Mouse (Mus musculus) liver, postnatal 0 days (tissue): ENCODE measurements around the gene D430042O09Rik. TPM values are rescaled to one million over a fixed set of nuclear protein-coding genes. Genes with fewer than 3 reads are reported as not detected.

Source experiments
- ATAC-seq: fragments of 200-750 bp; cut with Nextera tagmentation; 2 replicates; pipeline ENCODE4 v1.8.0; 2017; ENCODE audit warnings: mild to moderate bottlenecking, moderate library complexity
- DNase-seq: peaks from one replicate; pipeline ENCODE4 v3.0.0-alpha.2; 2016
- H3K27ac ChIP-seq: fragments of 300-500 bp; sonication (generic); 2 replicates; pipeline ENCODE4 v1.5.1; 2014; ENCODE audit warnings: antibody characterized with exemption, moderate library complexity, mild to moderate bottlenecking, low read depth
- H3K27me3 ChIP-seq: fragments of 300-500 bp; sonication (generic); 2 replicates; pipeline ENCODE4 v1.6.1; 2014; ENCODE audit warnings: low read length, control low read depth, mixed read lengths; ENCODE audit not compliant: insufficient read depth
- H3K36me3 ChIP-seq: fragments of 300-500 bp; sonication (generic); replicated peaks from 2 replicates; pipeline ENCODE4 v1.6.1; 2014; ENCODE audit warnings: mild to moderate bottlenecking, control low read depth, low read length, moderate library complexity, mixed read lengths; ENCODE audit not compliant: insufficient read depth
- H3K4me1 ChIP-seq: fragments of 300-500 bp; sonication (generic); 2 replicates; pipeline ENCODE4 v1.6.1; 2014; ENCODE audit warnings: antibody characterized with exemption, mild to moderate bottlenecking, control low read depth; ENCODE audit not compliant: insufficient read depth
- H3K4me2 ChIP-seq: fragments of 300-500 bp; sonication (generic); 2 replicates; pipeline ENCODE4 v1.6.1; 2014; ENCODE audit warnings: low read depth, mild to moderate bottlenecking, low read length, moderate library complexity, mixed read lengths
- H3K4me3 ChIP-seq: fragments of 300-500 bp; sonication (generic); 2 replicates; pipeline ENCODE4 v1.5.1; 2014; ENCODE audit warnings: low read depth, low read length
- H3K9ac ChIP-seq: fragments of 300-500 bp; sonication (generic); replicated peaks from 2 replicates; pipeline ENCODE4 v1.6.1; 2014; ENCODE audit warnings: mild to moderate bottlenecking, moderate library complexity
- H3K9me3 ChIP-seq: fragments of 300-500 bp; sonication (generic); 2 replicates; pipeline ENCODE4 v1.6.1; 2016; ENCODE audit warnings: mild to moderate bottlenecking, control low read depth, low read length, mixed read lengths
- CTCF ChIP-seq: sonication (generic); IDR thresholded peaks from 2 replicates; pipeline ENCODE4 v1.5.1; 2016; ENCODE audit warnings: antibody characterized with exemption, low read depth
- EP300 ChIP-seq: IDR thresholded peaks from 2 replicates; pipeline ENCODE4 v1.6.1; 2016; ENCODE audit warnings: antibody characterized with exemption, low read depth, mild to moderate bottlenecking
- WGBS: fragments of 180-500 bp; shearing (Covaris S2); extraction: QIAGEN DNeasy Blood & Tissue Kit; methylation state at CpG from one replicate; pipeline ENCODE4 v1.1.7; 2014; ENCODE audit not compliant: insufficient replicate concordance; 5-methylcytosine and 5-hydroxymethylcytosine counted together
- polyA plus RNA-seq: library from polyadenylated mRNA; unstranded; fragments of >200 nt; fragmentation: Nextera tagmentation; extraction: Ambion mirVana; gene quantifications from 2 replicates; pipeline ENCODE4 v1.2.1, GENCODE M21; 2015

Gene D430042O09Rik
- polyA plus RNA-seq, 1 experiment from 2014 or later: 1.3 TPM

- 89% methylated on average over 2 of the region's 2 CpGs for WGBS
- no peak overlapping the region for H3K9ac ChIP-seq
- H3K4me1 ChIP-seq: no peaks in the 10 kb centered on the region
- TF ChIP-seq EP300 (no peak), CTCF (no peak)
- H3K4me3 ChIP-seq: no peak overlapping the region
- no peaks in the 10 kb centered on the region for H3K9me3 ChIP-seq
- H3K27ac ChIP-seq: no peak overlapping the region
- no peak overlapping the region for H3K4me2 ChIP-seq
- ATAC-seq (no peak), DNase-seq (no peak)
- H3K36me3 ChIP-seq: no peaks in the 10 kb centered on the region
- no peaks in the 10 kb centered on the region for H3K27me3 ChIP-seq
Measured at GRCm38 (mm10) chr7:125847528-125847866, 139.8 kb downstream of the D430042O09Rik start.

GRCm38 (mm10) chr7:125859564-125859963 lies 151.9 kb downstream of the D430042O09Rik start:
- Histone ChIP-seq H3K4me1 (no peaks in the 10 kb centered on the region), H3K9ac (no peak overlapping the region), H3K27me3 (no peaks in the 10 kb centered on the region), H3K4me3 (no peak overlapping the region), H3K4me2 (no peak overlapping the region), H3K36me3 (no peaks in the 10 kb centered on the region), H3K9me3 (no peaks in the 10 kb centered on the region), H3K27ac (no peak overlapping the region)
- ATAC-seq: no peak
- WGBS: 68% methylated on average over 3 of the region's 3 CpGs
- DNase-seq: no peak
- TF ChIP-seq CTCF (no peak), EP300 (no peak)

DNA sequence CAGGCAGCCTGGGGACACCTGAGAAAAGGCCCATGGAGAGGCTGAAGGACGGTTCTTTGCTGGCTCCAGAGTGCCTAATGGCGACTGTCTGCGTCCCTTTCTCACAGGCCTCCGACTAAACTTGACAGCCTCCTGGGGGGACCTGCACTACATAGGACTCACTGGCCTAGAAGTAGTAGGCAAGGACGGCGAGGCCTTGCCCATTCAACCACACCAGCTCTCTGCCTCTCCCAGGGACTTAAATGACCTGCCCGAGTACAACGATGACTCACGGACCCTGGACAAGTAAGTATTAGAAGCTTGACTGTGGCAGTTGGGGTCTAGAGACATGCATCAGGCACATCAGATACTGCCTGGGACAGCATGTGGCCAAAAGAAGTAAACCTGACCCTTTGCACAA lies 152.7 kb downstream of the D430042O09Rik start:
- TF ChIP-seq EP300 (no peak), CTCF (no peak)
- ATAC-seq (no peak), DNase-seq (no peak)
- 83% methylated on average over 9 of the region's 9 CpGs for WGBS
- Histone ChIP-seq H3K9ac (no peak overlapping the region), H3K9me3 (no peaks in the 10 kb centered on the region), H3K4me1 (no peaks in the 10 kb centered on the region), H3K4me2 (no peak overlapping the region), H3K27me3 (no peaks in the 10 kb centered on the region), H3K36me3 (no peaks in the 10 kb centered on the region), H3K27ac (no peak overlapping the region), H3K4me3 (no peak overlapping the region)

DNA sequence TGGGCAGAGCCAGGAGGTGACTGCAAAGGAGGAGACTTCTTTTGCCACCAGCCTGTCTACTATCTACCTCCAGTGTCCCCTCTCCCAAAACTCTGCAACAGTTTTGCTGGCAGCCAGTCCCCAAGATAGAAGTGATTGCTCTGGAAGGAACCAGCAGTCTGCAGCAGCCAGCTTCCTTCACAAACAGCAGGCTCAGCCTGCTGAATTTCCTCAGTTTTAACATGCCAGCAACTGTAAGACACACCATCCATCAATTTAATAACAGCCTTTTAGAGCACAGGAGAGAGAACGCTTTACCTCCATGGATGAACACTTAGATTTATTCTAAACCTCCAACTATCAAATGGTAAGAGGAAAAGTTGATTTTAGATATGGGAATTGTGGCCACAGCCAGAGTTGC lies 156.3 kb downstream of the D430042O09Rik start:
- Histone ChIP-seq H3K9ac (no peak overlapping the region), H3K4me1 (no peaks in the 10 kb centered on the region), H3K27ac (no peak overlapping the region), H3K27me3 (no peaks in the 10 kb centered on the region), H3K4me2 (no peak overlapping the region), H3K36me3 (no peaks in the 10 kb centered on the region), H3K4me3 (no peak overlapping the region), H3K9me3 (no peaks in the 10 kb centered on the region)
- TF ChIP-seq CTCF (no peak), EP300 (no peak)
- ATAC-seq (no peak), DNase-seq (no peak)
- WGBS: 93% methylated on average over 1 of the region's 1 CpGs

- Histone ChIP-seq H3K36me3 (no peaks in the 10 kb centered on the region), H3K27ac (no peak overlapping the region), H3K4me2 (no peak overlapping the region), H3K27me3 (no peaks in the 10 kb centered on the region), H3K9me3 (no peaks in the 10 kb centered on the region), H3K9ac (no peak overlapping the region), H3K4me1 (no peaks in the 10 kb centered on the region), H3K4me3 (no peak overlapping the region)
- no peak for TF ChIP-seq EP300
- no peak for TF ChIP-seq CTCF
- ATAC-seq: no peak
- WGBS: 76% methylated on average over 11 of the region's 11 CpGs
- DNase-seq: no peak
Measured at GRCm38 (mm10) chr7:125865234-125865633, 157.5 kb downstream of the D430042O09Rik start.

- no peak overlapping the region for H3K9ac ChIP-seq
- ATAC-seq (no peak), DNase-seq (no peak)
- no peak overlapping the region for H3K4me2 ChIP-seq
- 82% methylated on average over 3 of the region's 3 CpGs for whole genome bisulfite sequencing
- H3K27ac ChIP-seq: no peak overlapping the region
- H3K36me3 ChIP-seq: no peaks in the 10 kb centered on the region
- TF ChIP-seq CTCF: no peak
- TF ChIP-seq EP300: no peak
- no peaks in the 10 kb centered on the region for H3K4me1 ChIP-seq
- H3K9me3 ChIP-seq: no peaks in the 10 kb centered on the region
- no peak overlapping the region for H3K4me3 ChIP-seq
- no peaks in the 10 kb centered on the region for H3K27me3 ChIP-seq
Measured at GRCm38 (mm10) chr7:125868570-125868969, 160.9 kb downstream of the D430042O09Rik start.
